Mouse (Mus musculus) thymus, postnatal 36 days (tissue): ENCODE results near the gene Cyld.
"Not testable (repeated sequence)": the region's sequence is repeated elsewhere in the genome, so short reads cannot be mapped to it uniquely, and the experiment has no call there.

Source experiments
- DNase-seq, 2 experiments: peaks; one replicate each; pipeline ENCODE4 v3.0.0; 2022; ENCODE audit warnings: mixed read lengths in 2 of 2

Cyld gene

DNA sequence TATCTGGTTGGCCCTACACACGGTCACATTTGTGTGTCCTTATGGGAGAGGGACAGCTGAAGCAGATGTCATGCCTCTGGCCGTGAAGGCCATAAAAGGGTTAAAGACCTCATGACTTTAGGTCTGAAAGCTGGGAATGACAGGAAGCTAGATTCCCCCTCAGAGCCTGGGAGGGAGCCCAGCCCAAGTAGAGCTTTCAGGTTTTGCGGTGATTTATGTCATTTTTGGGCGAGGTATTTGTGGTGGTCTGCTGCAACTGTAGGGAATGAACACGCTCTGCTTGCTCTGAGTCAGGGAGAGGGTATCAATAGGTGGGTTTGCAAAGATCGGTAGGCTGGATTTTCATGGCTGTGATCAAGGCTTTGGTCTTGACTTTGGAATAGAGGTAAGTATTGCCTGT is 6.9 kb upstream of the Cyld start:
- DNase-seq: no peak

DNA sequence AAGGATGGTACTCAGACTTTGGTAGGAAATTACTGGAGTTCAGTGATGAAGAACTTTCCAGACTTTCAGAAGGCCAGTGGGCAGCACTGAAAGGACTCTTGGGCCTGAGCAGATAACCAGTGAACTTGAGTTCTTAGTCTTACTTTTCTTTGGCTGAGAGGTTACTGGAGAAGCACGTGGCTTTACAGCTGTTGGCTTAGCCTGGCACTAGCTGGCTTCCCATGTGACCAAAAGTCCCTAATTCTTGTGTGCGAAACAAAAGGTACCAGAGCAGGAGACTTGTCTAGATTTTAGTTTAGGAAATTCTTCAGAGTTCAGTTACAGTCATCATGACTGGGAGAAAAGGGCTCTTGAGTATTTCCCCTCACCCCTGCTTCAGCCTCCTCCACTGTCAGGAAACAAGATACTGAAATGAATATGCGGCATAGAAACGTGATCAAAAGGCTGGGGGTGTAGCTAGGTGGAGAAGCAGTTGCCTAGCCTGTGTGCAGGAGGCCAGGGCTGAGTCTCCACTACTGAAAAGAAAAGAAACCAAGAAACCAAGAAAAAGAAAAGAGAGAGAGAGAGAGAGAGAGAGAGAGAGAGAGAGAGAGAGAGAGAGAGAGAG is 5.4 kb upstream of the Cyld start:
- DNase-seq: peak; percentile 30 to 47

DNA sequence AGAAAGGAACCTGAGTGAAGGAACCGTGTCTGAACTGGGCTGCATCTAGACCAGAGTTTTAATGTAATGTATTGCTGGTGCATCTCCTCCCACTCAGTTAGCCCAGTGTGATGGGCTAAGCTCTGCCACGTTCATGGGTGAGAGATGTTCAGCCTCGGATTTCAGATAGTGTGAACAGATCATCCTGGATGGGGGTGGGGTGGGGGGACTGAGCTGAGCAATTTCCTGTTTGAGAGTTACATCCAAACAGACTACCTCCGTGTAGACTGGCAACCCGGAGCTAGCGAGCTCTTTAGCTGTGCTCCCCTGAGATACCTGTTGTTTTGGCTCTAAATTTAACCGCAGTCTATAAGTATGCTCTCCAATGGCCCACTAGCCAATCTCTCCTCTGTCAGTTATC is 4.9 kb upstream of the Cyld start:
- DNase-seq: peak; percentile 52 to 59

- DNase-seq: no peak
Measured at GRCm38 (mm10) chr8:88692866-88693265, 4.0 kb upstream of the Cyld start.

GRCm38 (mm10) chr8:88693376-88693775 is 3.5 kb upstream of the Cyld start:
- no peak for DNase-seq

GRCm38 (mm10) chr8:88694291-88694690 is 2.5 kb upstream of the Cyld start:
- DNase-seq: peak; percentile 73 to 81

- no peak for DNase-seq
Measured at GRCm38 (mm10) chr8:88696228-88696627, 600 bp upstream of the Cyld start.

- DNase-seq: no peak
Measured at GRCm38 (mm10) chr8:88697642-88698031, 809 bp downstream of the Cyld start.

GRCm38 (mm10) chr8:88698048-88698447 is 1.2 kb downstream of the Cyld start:
- no peak for DNase-seq

GRCm38 (mm10) chr8:88701611-88702010 is 4.8 kb downstream of the Cyld start:
- peak; percentile 41 to 54 for DNase-seq

DNA sequence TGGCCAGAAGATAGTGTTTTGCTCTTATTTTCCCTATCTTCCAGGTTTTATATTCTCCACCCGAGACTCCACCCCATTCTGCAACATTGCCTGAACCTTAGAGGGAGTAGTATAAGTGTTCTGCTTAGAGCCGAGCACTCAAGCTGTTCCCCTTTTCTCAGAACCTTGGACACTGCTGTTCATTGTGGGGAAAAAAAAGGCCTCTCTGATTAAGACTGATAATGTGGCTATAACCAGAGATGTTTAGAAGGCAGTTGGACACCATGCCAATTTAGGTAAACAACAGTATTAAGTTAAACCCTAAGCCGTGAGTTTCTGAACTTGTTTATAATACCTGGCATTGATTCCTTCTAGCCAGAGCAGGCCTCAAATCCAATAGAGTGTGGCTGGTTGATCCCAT is 6.0 kb downstream of the Cyld start:
- no peak for DNase-seq

- DNase-seq: no peak
Measured at GRCm38 (mm10) chr8:88723256-88723963, 26.6 kb downstream of the Cyld start.

- DNase-seq: peak; percentile 75 to 79
Measured at GRCm38 (mm10) chr8:88755175-88755791, 58.5 kb downstream of the Cyld start.

DNA sequence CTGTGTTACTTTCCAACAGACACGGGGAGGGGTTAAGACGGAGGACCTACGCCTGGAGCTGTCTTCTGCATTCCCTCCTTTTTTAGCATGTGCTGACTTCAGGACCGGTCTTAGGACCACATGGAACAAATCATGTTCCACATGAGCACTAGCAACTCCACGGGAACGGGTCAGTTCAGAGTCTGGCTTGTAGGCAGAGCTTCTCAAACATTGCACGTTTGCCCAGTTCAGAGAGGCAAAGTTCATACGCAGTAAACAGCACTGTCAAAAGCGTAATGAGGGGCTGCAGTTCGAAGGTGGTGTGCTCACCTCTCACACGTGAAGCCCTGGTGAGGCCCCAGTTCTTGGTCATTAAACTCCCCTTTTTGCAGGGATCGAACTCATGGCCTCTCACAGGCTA is 65.2 kb downstream of the Cyld start:
- DNase-seq: no peak

DNA sequence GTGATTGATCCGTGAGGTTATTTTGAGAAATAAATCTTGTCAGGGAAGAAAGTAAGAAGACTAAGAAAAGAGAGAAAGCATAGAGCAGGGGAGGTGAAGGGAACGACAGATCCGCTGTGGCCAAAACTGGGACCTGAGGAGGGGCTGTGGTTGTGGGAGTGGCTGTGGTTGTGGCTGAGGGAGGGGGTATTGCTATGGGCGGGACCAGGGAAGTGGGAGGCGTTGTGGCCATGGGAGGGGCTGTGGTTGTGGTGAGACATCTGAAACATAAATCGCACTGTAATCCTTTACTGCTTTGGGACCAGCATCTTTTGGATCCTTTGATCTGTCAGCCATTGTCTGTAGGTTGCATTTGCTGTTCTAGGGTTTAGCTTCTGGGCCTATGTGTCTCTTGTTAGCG is 74.4 kb downstream of the Cyld start:
- DNase-seq: peak; percentile 45 to 62

DNA sequence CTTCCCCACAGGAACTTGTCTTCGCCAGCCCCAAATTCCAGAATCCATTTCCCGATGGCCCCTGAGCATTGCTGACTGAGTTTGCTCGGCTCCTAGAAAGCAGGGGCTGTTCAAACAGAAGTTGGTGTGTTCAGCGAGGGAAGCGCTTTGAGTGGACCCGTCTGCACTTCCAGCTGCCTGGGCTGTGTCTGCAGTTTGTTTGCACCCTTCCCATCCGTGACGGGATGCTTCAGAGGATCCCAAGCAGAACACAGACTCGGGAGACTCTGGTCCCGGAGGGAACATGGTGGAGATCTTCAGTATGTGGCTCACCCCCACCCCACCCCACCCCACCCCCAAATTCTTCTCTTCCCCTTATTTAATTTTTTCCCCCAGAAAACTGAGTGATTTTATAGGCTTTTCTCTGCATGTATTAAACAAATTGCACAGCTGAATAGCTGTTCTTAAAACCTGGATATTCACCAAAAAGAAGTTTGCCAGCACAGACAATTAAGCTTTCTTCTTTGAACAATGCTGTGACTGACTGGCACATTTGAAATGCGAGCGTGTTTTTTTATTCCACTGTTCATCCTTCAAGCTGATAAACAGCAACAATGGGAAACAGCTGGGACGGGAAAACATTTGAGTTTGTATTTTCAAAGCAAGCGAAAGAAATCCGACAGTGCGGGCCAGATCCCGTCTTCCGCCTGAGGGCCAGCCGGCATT is 77.9 kb downstream of the Cyld start:
- no peak for DNase-seq

- no peak for DNase-seq
Measured at GRCm38 (mm10) chr8:88775298-88775646, 78.4 kb downstream of the Cyld start.

GRCm38 (mm10) chr8:88780142-88780541 is 83.3 kb downstream of the Cyld start:
- no peak for DNase-seq

- DNase-seq: no peak
Measured at GRCm38 (mm10) chr8:88781283-88781682, 84.5 kb downstream of the Cyld start.

GRCm38 (mm10) chr8:88783722-88784121 is 86.9 kb downstream of the Cyld start:
- DNase-seq: no peak

GRCm38 (mm10) chr8:88788335-88788734 is 91.5 kb downstream of the Cyld start:
- not testable (repeated sequence) for DNase-seq

GRCm38 (mm10) chr8:88792691-88793323 is 96.0 kb downstream of the Cyld start:
- DNase-seq: no peak

DNA sequence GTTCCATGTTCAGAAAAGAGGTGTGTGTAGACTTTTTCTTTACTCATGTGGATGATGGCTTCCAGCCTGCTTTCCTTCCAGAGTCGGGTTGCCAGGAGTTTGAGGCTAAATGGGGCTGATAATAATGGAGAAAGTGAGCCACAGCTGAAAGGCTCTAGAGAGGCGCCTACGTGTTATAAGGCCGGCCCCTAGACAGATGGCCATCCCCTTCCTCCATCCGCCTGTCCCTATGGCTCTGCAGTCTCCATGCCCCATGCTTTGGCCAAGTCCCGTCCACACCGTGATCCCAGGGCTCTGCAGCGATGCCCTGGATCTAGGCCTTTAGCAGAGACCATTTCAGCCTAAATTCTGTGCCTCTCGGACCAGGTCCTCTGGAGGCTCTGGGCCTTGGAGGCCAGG is 96.5 kb downstream of the Cyld start:
- no peak for DNase-seq
